Mouse (Mus musculus) cortical plate, adult 2 months (tissue): ENCODE measurements around the gene H2-Aa. TPM values are rescaled to one million over a fixed set of nuclear protein-coding genes. Genes with fewer than 3 reads are reported as not detected.

Experiments
- H3K27ac ChIP-seq: fragments of 200-500 bp; 2 replicates; pipeline ENCODE4 v1.5.1; 2012; ENCODE audit warnings: low read length, control low read depth, inconsistent platforms; ENCODE audit not compliant: insufficient read depth
- H3K4me1 ChIP-seq: fragments of 200-500 bp; 2 replicates; pipeline ENCODE4 v1.6.1; 2011; ENCODE audit warnings: low read length; ENCODE audit not compliant: control insufficient read depth, insufficient read depth
- H3K4me3 ChIP-seq: fragments of 200-500 bp; 2 replicates; pipeline ENCODE4 v1.5.1; 2011; ENCODE audit warnings: mild to moderate bottlenecking, low read length, control low read depth; ENCODE audit not compliant: insufficient read depth
- CTCF ChIP-seq: fragments of 200-500 bp; IDR thresholded peaks from 2 replicates; pipeline ENCODE4 v1.5.1; 2011; ENCODE audit warnings: mild to moderate bottlenecking, control low read depth, low read length; ENCODE audit not compliant: insufficient read depth; ENCODE audit errors: extremely low read depth
- POLR2A ChIP-seq: fragments of 200-500 bp; IDR thresholded peaks from 2 replicates; pipeline ENCODE4 v1.6.1; 2011; ENCODE audit warnings: mild to moderate bottlenecking, low read length, control low read depth; ENCODE audit not compliant: insufficient read depth; ENCODE audit errors: extremely low read depth
- polyA plus RNA-seq: library from polyadenylated mRNA; depleted of rRNA; stranded (reverse); fragments of >200 nt; gene quantifications from 2 replicates; pipeline ENCODE4 v1.2.3, GENCODE M21; 2012

Gene H2-Aa
- polyA plus RNA-seq, 1 experiment, result 2.9 TPM

GRCm38 (mm10) chr17:34286999-34287398 lies 624 bp downstream of the H2-Aa start:
- no peak for TF ChIP-seq CTCF
- Histone ChIP-seq H3K27ac (no peak overlapping the region), H3K4me1 (no peaks in the 10 kb centered on the region), H3K4me3 (no peak overlapping the region)

GRCm38 (mm10) chr17:34286501-34286900 lies 1.1 kb downstream of the H2-Aa start:
- Histone ChIP-seq H3K4me1 (no peaks in the 10 kb centered on the region), H3K27ac (no peak overlapping the region), H3K4me3 (no peak overlapping the region)
- TF ChIP-seq POLR2A (no peak), CTCF (no peak)

GRCm38 (mm10) chr17:34285848-34286247 lies 1.8 kb downstream of the H2-Aa start:
- no peak overlapping the region for H3K4me3 ChIP-seq
- no peak overlapping the region for H3K27ac ChIP-seq
- TF ChIP-seq CTCF (no peak), POLR2A (no peak)
- H3K4me1 ChIP-seq, result no peaks in the 10 kb centered on the region

GRCm38 (mm10) chr17:34285371-34285770 lies 2.3 kb downstream of the H2-Aa start:
- TF ChIP-seq CTCF, result no peak
- no peak for TF ChIP-seq POLR2A
- Histone ChIP-seq H3K27ac (no peak overlapping the region), H3K4me1 (no peaks in the 10 kb centered on the region), H3K4me3 (no peak overlapping the region)

- no peak overlapping the region for H3K27ac ChIP-seq
- no peak overlapping the region for H3K4me3 ChIP-seq
- no peaks in the 10 kb centered on the region for H3K4me1 ChIP-seq
- TF ChIP-seq POLR2A (no peak), CTCF (no peak)
These were observed 5.8 kb downstream of the H2-Aa start for GRCm38 (mm10) chr17:34281836-34282235.

- H3K4me3 ChIP-seq, result no peak overlapping the region
- H3K4me1 ChIP-seq, result no peaks in the 10 kb centered on the region
- H3K27ac ChIP-seq, result no peak overlapping the region
- TF ChIP-seq CTCF (no peak), POLR2A (no peak)
These were observed 7.1 kb downstream of the H2-Aa start for GRCm38 (mm10) chr17:34280499-34281038.

GRCm38 (mm10) chr17:34272102-34272501 lies 15.5 kb downstream of the H2-Aa start:
- TF ChIP-seq POLR2A, result no peak
- TF ChIP-seq CTCF, result no peak
- H3K27ac ChIP-seq, result no peak overlapping the region
- no peak overlapping the region for H3K4me3 ChIP-seq
- no peaks in the 10 kb centered on the region for H3K4me1 ChIP-seq

- Histone ChIP-seq H3K27ac (no peak overlapping the region), H3K4me3 (no peak overlapping the region), H3K4me1 (no peaks in the 10 kb centered on the region)
- TF ChIP-seq CTCF, result no peak
- TF ChIP-seq POLR2A, result no peak
These were observed 16.7 kb downstream of the H2-Aa start for GRCm38 (mm10) chr17:34270940-34271339.

GRCm38 (mm10) chr17:34270230-34270629 lies 17.4 kb downstream of the H2-Aa start:
- TF ChIP-seq CTCF (no peak), POLR2A (no peak)
- H3K27ac ChIP-seq, result no peak overlapping the region
- no peak overlapping the region for H3K4me3 ChIP-seq
- no peaks in the 10 kb centered on the region for H3K4me1 ChIP-seq

- Histone ChIP-seq H3K4me3 (no peak overlapping the region), H3K4me1 (no peaks in the 10 kb centered on the region), H3K27ac (no peak overlapping the region)
- no peak for TF ChIP-seq CTCF
- no peak for TF ChIP-seq POLR2A
These were observed 17.8 kb downstream of the H2-Aa start for GRCm38 (mm10) chr17:34269817-34270216.

- Histone ChIP-seq H3K4me1 (no peaks in the 10 kb centered on the region; the same call in 1 of the 2 replicates), H3K4me3 (no peak overlapping the region), H3K27ac (no peak overlapping the region)
- no peak for TF ChIP-seq POLR2A
- no peak for TF ChIP-seq CTCF
These were observed 18.9 kb downstream of the H2-Aa start for GRCm38 (mm10) chr17:34268748-34269147.
